Mouse (Mus musculus): ENCODE results near the gene Arhgap24. TPM values are rescaled to one million over a fixed set of nuclear protein-coding genes. Genes with fewer than 3 reads are reported as not detected.
A peak's percentile ranks its signal among the peaks of the same experiment; 100 is the strongest.

Gene Arhgap24
- polyA plus RNA-seq, 1 experiment from 2014 or later = 10.0 TPM

DNA sequence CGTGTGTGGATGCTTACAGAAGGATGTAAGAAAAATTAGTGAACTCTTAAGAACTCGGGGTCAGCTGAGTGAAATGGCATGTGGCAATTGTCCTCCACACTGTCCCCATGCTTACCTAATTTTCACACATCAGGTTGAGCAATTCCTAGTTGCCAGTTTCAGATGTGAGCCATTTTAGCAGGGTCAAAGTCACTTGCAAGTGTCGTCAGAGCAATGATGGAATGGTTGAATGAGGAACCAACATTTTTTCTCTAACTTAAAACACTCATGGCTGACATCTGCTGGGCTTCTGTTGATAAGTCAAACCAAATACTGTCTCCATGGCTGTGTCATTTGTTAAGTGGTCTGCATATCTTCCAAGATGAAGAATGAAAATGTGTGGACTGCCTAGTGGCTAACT is 56.6 kb downstream of the Arhgap24 start:
- Histone ChIP-seq H3K4me2 (ENCODE audit: low read depth, low read length) (no peak overlapping the region), H3K9ac (replicated peaks; ENCODE audit: low read length) (no peak overlapping the region), H3K4me3 (ENCODE audit: low read depth, low read length) (no peak overlapping the region), H3K27ac (replicated peaks; ENCODE audit: low read depth, low read length) (no peak overlapping the region), H3K4me1 (ENCODE audit: control insufficient read depth, insufficient read depth, low read length) (no peaks in the 10 kb centered on the region), H3K36me3 (replicated peaks; ENCODE audit: control insufficient read depth, insufficient read depth, low read depth, low read length) (no peaks in the 10 kb centered on the region), H3K27me3 (ENCODE audit: control insufficient read depth, insufficient read depth, low read length) (no peaks in the 10 kb centered on the region), H3K9me3 (replicated peaks; ENCODE audit: control insufficient read depth, low read length) (no peaks in the 10 kb centered on the region)
- ATAC-seq (replicated peaks; ENCODE audit: insufficient number of reproducible peaks, low FRiP score, low TSS enrichment, low read depth) = no peak
- DNase-seq (ENCODE audit: low spot score) = no peak
- 86% methylated on average over 3 of the region's 3 CpGs for WGBS

DNA sequence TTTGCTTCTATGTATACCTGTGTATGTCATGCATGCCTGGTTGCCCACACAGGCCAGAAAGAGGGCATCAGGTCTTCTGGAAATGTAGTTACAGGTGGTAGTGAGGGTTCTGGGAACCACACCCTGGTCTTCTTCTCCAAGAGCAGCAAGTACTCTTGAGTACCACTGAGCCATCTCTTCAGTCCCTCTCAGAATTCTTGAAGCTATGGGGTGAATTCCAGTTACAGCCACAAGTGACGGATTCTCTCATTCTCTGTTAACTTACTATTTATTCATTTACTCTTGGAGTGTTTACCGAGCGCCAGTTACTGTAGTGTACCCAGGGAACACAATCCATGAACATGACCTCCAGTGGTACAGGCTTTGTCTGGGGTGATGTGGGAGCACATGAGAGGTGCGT is 65.1 kb downstream of the Arhgap24 start:
- H3K27me3 ChIP-seq (ENCODE audit: control insufficient read depth, insufficient read depth, low read length) = no peaks in the 10 kb centered on the region
- H3K4me2 ChIP-seq (ENCODE audit: low read depth, low read length) = no peak overlapping the region
- no peaks in the 10 kb centered on the region for H3K9me3 ChIP-seq (replicated peaks; ENCODE audit: control insufficient read depth, low read length)
- H3K9ac ChIP-seq (replicated peaks; ENCODE audit: low read length) = no peak overlapping the region
- no peaks in the 10 kb centered on the region for H3K36me3 ChIP-seq (replicated peaks; ENCODE audit: control insufficient read depth, insufficient read depth, low read depth, low read length)
- no peaks in the 10 kb centered on the region for H3K4me1 ChIP-seq (ENCODE audit: control insufficient read depth, insufficient read depth, low read length)
- WGBS = 93% methylated on average over 4 of the region's 4 CpGs
- no peak overlapping the region for H3K4me3 ChIP-seq (ENCODE audit: low read depth, low read length)
- ATAC-seq (replicated peaks; ENCODE audit: insufficient number of reproducible peaks, low FRiP score, low TSS enrichment, low read depth) (no peak), DNase-seq (ENCODE audit: low spot score) (no peak)
- H3K27ac ChIP-seq (replicated peaks; ENCODE audit: low read depth, low read length) = no peak overlapping the region

DNA sequence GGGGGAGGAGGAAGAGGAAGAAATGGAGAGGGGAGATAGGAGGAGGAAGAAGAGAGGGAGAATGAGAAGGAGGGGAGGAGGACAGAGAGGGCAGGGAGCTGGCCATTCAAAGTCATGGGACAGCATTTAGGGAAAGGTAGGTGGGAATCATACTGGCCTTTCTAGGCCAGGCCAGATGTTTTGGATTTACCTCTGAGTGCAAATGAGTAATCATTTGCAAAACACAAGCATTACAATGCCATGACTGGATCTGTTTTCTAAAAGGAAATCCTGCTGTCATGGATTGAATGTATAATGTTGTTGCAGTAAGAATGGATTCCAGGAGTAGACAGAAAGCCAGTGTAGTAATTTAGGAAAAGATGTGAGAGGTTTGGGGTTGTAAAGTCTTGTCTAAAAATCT is 66.6 kb downstream of the Arhgap24 start:
- Histone ChIP-seq H3K4me3 (ENCODE audit: low read depth, low read length) (no peak overlapping the region), H3K27ac (replicated peaks; ENCODE audit: low read depth, low read length) (no peak overlapping the region), H3K9me3 (replicated peaks; ENCODE audit: control insufficient read depth, low read length) (no peaks in the 10 kb centered on the region), H3K36me3 (replicated peaks; ENCODE audit: control insufficient read depth, insufficient read depth, low read depth, low read length) (no peaks in the 10 kb centered on the region), H3K27me3 (ENCODE audit: control insufficient read depth, insufficient read depth, low read length) (no peaks in the 10 kb centered on the region), H3K9ac (replicated peaks; ENCODE audit: low read length) (no peak overlapping the region), H3K4me1 (ENCODE audit: control insufficient read depth, insufficient read depth, low read length) (no peaks in the 10 kb centered on the region), H3K4me2 (ENCODE audit: low read depth, low read length) (no peak overlapping the region)
- ATAC-seq (replicated peaks; ENCODE audit: insufficient number of reproducible peaks, low FRiP score, low TSS enrichment, low read depth) = no peak
- DNase-seq (ENCODE audit: low spot score) = peak; percentile 32

DNA sequence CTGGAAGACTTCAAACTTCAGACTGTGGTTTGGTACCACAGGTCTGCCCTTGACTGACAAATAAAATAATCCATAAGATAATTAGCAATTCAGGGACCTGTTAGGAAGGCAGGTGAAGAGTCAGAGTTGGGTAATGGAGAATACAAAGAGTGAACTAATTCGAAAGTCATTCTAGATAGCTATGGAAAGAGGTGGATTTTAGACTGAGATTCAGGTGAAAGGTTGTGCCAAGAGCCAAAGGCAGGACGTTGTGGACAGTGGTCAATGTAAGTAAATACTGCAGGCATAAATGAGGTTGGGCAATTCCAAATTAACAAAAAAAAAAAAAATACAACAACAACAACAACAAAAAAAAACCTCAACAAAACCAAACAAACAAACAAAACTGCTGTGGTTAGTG is 67.2 kb downstream of the Arhgap24 start:
- 79% methylated on average over 2 of the region's 2 CpGs for WGBS
- Histone ChIP-seq H3K36me3 (replicated peaks; ENCODE audit: control insufficient read depth, insufficient read depth, low read depth, low read length) (no peaks in the 10 kb centered on the region), H3K9me3 (replicated peaks; ENCODE audit: control insufficient read depth, low read length) (no peaks in the 10 kb centered on the region), H3K4me2 (ENCODE audit: low read depth, low read length) (no peak overlapping the region), H3K4me3 (ENCODE audit: low read depth, low read length) (no peak overlapping the region), H3K4me1 (ENCODE audit: control insufficient read depth, insufficient read depth, low read length) (no peaks in the 10 kb centered on the region), H3K27ac (replicated peaks; ENCODE audit: low read depth, low read length) (no peak overlapping the region), H3K27me3 (ENCODE audit: control insufficient read depth, insufficient read depth, low read length) (no peaks in the 10 kb centered on the region), H3K9ac (replicated peaks; ENCODE audit: low read length) (no peak overlapping the region)
- DNase-seq (ENCODE audit: low spot score) = no peak
- no peak for ATAC-seq (replicated peaks; ENCODE audit: insufficient number of reproducible peaks, low FRiP score, low TSS enrichment, low read depth)

DNA sequence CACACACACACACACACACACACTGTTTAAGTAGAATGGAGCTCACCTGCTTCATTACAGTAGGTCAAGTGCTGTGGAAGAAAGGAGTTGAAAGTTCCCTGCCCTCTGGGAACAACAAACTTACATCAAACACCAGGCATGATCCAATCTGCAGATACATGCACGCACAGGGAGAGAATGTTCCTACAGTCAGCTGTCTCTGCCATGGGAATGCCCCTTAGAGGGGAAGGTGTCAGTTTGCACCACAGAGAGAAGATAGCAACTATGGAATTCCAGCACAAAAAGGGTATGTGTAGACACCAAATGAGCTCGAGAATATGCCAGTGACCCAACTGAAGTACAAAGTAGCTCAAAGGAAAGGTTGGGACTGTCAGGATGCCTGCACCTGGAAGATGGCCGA is 69.0 kb downstream of the Arhgap24 start:
- no peak overlapping the region for H3K4me3 ChIP-seq (ENCODE audit: low read depth, low read length)
- no peaks in the 10 kb centered on the region for H3K9me3 ChIP-seq (replicated peaks; ENCODE audit: control insufficient read depth, low read length)
- H3K27me3 ChIP-seq (ENCODE audit: control insufficient read depth, insufficient read depth, low read length) = no peaks in the 10 kb centered on the region
- no peak overlapping the region for H3K9ac ChIP-seq (replicated peaks; ENCODE audit: low read length)
- WGBS = 48% methylated on average over 3 of the region's 3 CpGs
- no peaks in the 10 kb centered on the region for H3K36me3 ChIP-seq (replicated peaks; ENCODE audit: control insufficient read depth, insufficient read depth, low read depth, low read length)
- no peak overlapping the region for H3K27ac ChIP-seq (replicated peaks; ENCODE audit: low read depth, low read length)
- no peak overlapping the region for H3K4me2 ChIP-seq (ENCODE audit: low read depth, low read length)
- peak; percentile 6 for DNase-seq (ENCODE audit: low spot score)
- no peaks in the 10 kb centered on the region for H3K4me1 ChIP-seq (ENCODE audit: control insufficient read depth, insufficient read depth, low read length)
- ATAC-seq (replicated peaks; ENCODE audit: insufficient number of reproducible peaks, low FRiP score, low TSS enrichment, low read depth) = no peak

- DNase-seq (ENCODE audit: low spot score) (peak; percentile 39), ATAC-seq (replicated peaks; ENCODE audit: insufficient number of reproducible peaks, low FRiP score, low TSS enrichment, low read depth) (no peak)
- Histone ChIP-seq H3K27me3 (ENCODE audit: control insufficient read depth, insufficient read depth, low read length) (no peaks in the 10 kb centered on the region), H3K4me1 (ENCODE audit: control insufficient read depth, insufficient read depth, low read length) (no peaks in the 10 kb centered on the region), H3K27ac (replicated peaks; ENCODE audit: low read depth, low read length) (no peak overlapping the region), H3K9me3 (replicated peaks; ENCODE audit: control insufficient read depth, low read length) (no peaks in the 10 kb centered on the region), H3K4me3 (ENCODE audit: low read depth, low read length) (no peak overlapping the region), H3K36me3 (replicated peaks; ENCODE audit: control insufficient read depth, insufficient read depth, low read depth, low read length) (no peaks in the 10 kb centered on the region), H3K9ac (replicated peaks; ENCODE audit: low read length) (no peak overlapping the region), H3K4me2 (ENCODE audit: low read depth, low read length) (no peak overlapping the region)
- 38% methylated on average over 11 of the region's 11 CpGs for WGBS
Measured at GRCm38 (mm10) chr5:102550870-102551637, 69.9 kb downstream of the Arhgap24 start.

DNA sequence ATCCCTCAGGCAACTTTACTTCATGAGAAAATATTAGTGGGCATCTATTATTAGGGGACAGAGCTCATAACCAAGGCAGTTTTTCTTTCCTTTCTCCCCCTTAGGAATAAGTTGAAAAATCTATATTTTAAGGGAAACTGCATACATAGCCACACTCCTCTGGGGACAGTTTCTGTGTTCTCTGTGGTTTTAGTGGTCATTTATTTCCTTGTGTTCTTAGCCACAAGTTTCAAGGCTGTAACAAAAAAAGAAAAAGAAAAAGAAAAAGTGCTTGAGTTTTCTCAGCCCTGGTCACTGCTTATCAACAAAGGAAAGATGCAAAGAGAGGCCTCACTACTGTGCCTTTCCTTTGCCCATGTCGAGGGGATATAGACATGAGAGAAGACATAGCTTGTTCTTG is 71.3 kb downstream of the Arhgap24 start:
- Histone ChIP-seq H3K9ac (replicated peaks; ENCODE audit: low read length) (no peak overlapping the region), H3K9me3 (replicated peaks; ENCODE audit: control insufficient read depth, low read length) (no peaks in the 10 kb centered on the region), H3K36me3 (replicated peaks; ENCODE audit: control insufficient read depth, insufficient read depth, low read depth, low read length) (no peaks in the 10 kb centered on the region), H3K4me1 (ENCODE audit: control insufficient read depth, insufficient read depth, low read length) (no peaks in the 10 kb centered on the region), H3K4me2 (ENCODE audit: low read depth, low read length) (no peak overlapping the region), H3K27me3 (ENCODE audit: control insufficient read depth, insufficient read depth, low read length) (no peaks in the 10 kb centered on the region), H3K4me3 (ENCODE audit: low read depth, low read length) (no peak overlapping the region), H3K27ac (replicated peaks; ENCODE audit: low read depth, low read length) (no peak overlapping the region)
- WGBS = 76% methylated on average over 1 of the region's 1 CpGs
- ATAC-seq (replicated peaks; ENCODE audit: insufficient number of reproducible peaks, low FRiP score, low TSS enrichment, low read depth) (no peak), DNase-seq (ENCODE audit: low spot score) (no peak)

DNA sequence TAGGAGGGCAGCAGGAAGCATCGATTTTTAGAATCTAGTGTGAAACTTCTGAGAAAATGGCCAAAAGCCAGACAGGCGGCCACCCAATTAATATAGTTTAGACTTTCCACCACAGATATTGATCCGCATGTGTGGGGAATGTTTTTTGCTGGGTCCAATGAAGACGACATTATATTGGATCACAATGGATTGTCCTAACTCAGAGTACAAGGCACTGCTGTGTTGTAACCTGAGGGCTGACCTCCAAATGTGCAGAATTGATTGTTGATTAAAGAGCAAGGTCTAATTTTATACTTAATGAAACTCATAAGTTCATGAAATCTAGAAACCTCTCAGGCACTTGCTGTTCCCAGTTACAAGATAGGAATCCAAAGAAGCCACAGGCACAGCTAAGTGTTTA is 74.8 kb downstream of the Arhgap24 start:
- H3K27me3 ChIP-seq (ENCODE audit: control insufficient read depth, insufficient read depth, low read length) = no peaks in the 10 kb centered on the region
- no peak overlapping the region for H3K4me3 ChIP-seq (ENCODE audit: low read depth, low read length)
- WGBS = 87% methylated on average over 4 of the region's 4 CpGs
- no peak overlapping the region for H3K27ac ChIP-seq (replicated peaks; ENCODE audit: low read depth, low read length)
- no peak overlapping the region for H3K4me2 ChIP-seq (ENCODE audit: low read depth, low read length)
- no peaks in the 10 kb centered on the region for H3K9me3 ChIP-seq (replicated peaks; ENCODE audit: control insufficient read depth, low read length)
- ATAC-seq (replicated peaks; ENCODE audit: insufficient number of reproducible peaks, low FRiP score, low TSS enrichment, low read depth) = no peak
- no peaks in the 10 kb centered on the region for H3K36me3 ChIP-seq (replicated peaks; ENCODE audit: control insufficient read depth, insufficient read depth, low read depth, low read length)
- no peak overlapping the region for H3K9ac ChIP-seq (replicated peaks; ENCODE audit: low read length)
- DNase-seq (ENCODE audit: low spot score) = no peak
- no peaks in the 10 kb centered on the region for H3K4me1 ChIP-seq (ENCODE audit: control insufficient read depth, insufficient read depth, low read length)

Measured in embryonic facial prominence, embryonic 11.5 days (tissue).